Mouse (Mus musculus): Measurements from ENCODE around the gene C1rl. TPM values are rescaled to one million over a fixed set of nuclear protein-coding genes. Genes with fewer than 3 reads are reported as not detected.

C1rl gene
- polyA plus RNA-seq (2015; fragmentation: Nextera tagmentation; extraction: Ambion mirVana) = 2.8 and 3.0 TPM in 2 replicates

DNA sequence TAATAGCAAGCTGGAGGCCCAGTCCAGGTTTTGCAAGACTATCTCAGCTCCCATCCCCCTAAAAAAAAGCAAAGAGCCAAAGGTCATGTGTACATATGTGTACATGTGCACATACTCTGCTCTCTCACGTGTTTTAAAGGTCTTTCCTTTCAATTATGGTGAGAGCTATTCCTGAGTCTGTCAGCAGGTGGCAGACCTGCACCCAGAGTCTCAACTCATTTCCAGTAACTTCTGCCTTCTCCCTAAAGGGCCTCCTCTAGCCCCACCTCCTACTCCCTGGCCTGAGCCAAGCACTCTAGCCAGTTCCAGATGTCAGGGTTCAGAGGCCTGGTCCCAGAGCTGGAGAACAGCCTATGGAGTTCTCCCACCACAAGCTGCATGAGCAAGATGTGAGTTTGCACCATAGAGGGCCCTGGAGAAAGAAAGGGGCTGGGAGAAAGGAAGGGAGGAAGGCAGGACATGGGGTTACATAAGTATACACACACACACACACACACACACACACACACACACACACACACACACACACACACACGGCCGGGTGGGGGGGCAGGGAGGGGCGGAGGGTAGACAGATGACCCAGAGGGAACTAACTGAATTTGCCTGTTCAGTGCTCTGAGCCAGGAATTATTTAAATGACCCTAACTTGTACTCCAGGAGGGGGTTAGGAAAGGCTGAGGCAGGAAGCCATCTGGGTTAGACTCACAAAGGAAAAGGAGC is at the start of gene C1rl:
Gene C1rl, plus strand, starts transcription at position 272 of the 720 bp plus-strand sequence.
- Histone ChIP-seq H3K9me3 (replicated peaks; ENCODE audit: low read length) (no peaks in the 10 kb centered on the region), H3K36me3 (ENCODE audit: insufficient read depth, low read length) (no peaks in the 10 kb centered on the region), H3K27ac (peak within 1 kb of the TSS; percentile 47), H3K4me3 (replicated peaks; ENCODE audit: low read depth, low read length) (no peak within 1 kb of the TSS), H3K4me2 (ENCODE audit: low read length) (no peak within 1 kb of the TSS), H3K27me3 (ENCODE audit: insufficient read depth, low read length) (no peaks in the 10 kb centered on the region), H3K9ac (ENCODE audit: low read depth, low read length) (no peak within 1 kb of the TSS), H3K4me1 (replicated peaks; ENCODE audit: insufficient read depth, low read length) (0 out of 2 replicates have a peak, but pooled peaks cover 9% of the 10 kb centered on the region)
- peak; percentile 96 for ATAC-seq (replicated peaks; ENCODE audit: low FRiP score, low read depth)
- DNase-seq (ENCODE audit: low spot score) = peak; percentile 95
- TF ChIP-seq CTCF (IDR thresholded peaks at IDR 0.05; ENCODE audit: low read depth) = peak; percentile 81
- 39% methylated on average over 4 of the region's 4 CpGs for WGBS

DNA sequence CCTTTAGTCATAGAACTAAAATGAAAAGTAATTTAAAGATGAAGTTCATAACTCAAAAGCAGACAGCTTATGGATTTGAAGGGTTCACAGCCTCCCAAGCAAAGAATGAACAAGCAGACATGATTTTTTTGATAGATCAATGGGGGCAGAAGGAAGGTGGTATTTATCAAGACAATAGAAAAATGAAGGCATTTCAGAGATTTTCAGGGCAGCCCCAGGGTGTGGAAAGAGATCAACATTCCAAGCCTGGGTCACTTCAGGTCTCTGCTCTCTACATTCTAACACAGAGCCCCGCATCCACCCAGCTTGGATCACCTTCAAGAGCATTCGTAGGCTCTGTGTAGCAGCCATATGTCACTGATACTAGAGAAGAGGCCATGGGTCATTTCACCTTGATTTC is 49.6 kb upstream of the C1rl start:
- WGBS = 78% methylated on average over 2 of the region's 2 CpGs
- Histone ChIP-seq H3K9ac (ENCODE audit: low read depth, low read length) (no peak overlapping the region), H3K36me3 (ENCODE audit: insufficient read depth, low read length) (no peaks in the 10 kb centered on the region), H3K4me2 (ENCODE audit: low read length) (no peak overlapping the region), H3K27me3 (ENCODE audit: insufficient read depth, low read length) (no peaks in the 10 kb centered on the region), H3K4me1 (replicated peaks; ENCODE audit: insufficient read depth, low read length) (no peaks in the 10 kb centered on the region), H3K4me3 (replicated peaks; ENCODE audit: low read depth, low read length) (no peak overlapping the region), H3K27ac (no peak overlapping the region), H3K9me3 (replicated peaks; ENCODE audit: low read length) (no peaks in the 10 kb centered on the region)
- DNase-seq (ENCODE audit: low spot score) = no peak
- ATAC-seq (replicated peaks; ENCODE audit: low FRiP score, low read depth) = no peak
- no peak for TF ChIP-seq CTCF (IDR thresholded peaks at IDR 0.05; ENCODE audit: low read depth)

DNA sequence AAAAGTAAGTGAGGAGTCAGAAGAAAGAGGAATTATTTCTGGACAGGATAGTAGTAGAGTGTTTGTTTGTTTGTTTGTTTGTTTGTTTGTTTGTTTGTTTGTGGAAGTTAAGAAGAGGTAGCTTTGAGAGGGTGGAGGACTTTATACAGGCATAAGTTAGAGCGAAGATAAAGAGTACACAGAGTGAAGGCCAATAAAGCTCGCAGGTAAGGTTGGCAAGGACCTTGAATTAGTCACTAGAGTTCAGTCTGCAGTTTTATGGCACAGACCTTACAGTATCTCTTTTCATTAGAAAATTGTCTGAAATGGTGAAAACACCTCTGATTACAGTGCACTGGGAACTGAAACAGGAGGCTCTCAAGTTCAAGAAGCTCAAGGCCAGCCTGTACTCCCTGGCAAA is 46.9 kb upstream of the C1rl start:
- ATAC-seq (replicated peaks; ENCODE audit: low FRiP score, low read depth) (no peak), DNase-seq (ENCODE audit: low spot score) (no peak)
- Histone ChIP-seq H3K4me2 (ENCODE audit: low read length) (no peak overlapping the region), H3K27me3 (ENCODE audit: insufficient read depth, low read length) (no peaks in the 10 kb centered on the region), H3K9ac (ENCODE audit: low read depth, low read length) (no peak overlapping the region), H3K4me3 (replicated peaks; ENCODE audit: low read depth, low read length) (no peak overlapping the region), H3K4me1 (replicated peaks; ENCODE audit: insufficient read depth, low read length) (no peaks in the 10 kb centered on the region), H3K36me3 (ENCODE audit: insufficient read depth, low read length) (no peaks in the 10 kb centered on the region), H3K27ac (no peak overlapping the region), H3K9me3 (replicated peaks; ENCODE audit: low read length) (no peaks in the 10 kb centered on the region)
- no peak for TF ChIP-seq CTCF (IDR thresholded peaks at IDR 0.05; ENCODE audit: low read depth)
- WGBS = 91% methylated on average over 2 of the region's 2 CpGs

DNA sequence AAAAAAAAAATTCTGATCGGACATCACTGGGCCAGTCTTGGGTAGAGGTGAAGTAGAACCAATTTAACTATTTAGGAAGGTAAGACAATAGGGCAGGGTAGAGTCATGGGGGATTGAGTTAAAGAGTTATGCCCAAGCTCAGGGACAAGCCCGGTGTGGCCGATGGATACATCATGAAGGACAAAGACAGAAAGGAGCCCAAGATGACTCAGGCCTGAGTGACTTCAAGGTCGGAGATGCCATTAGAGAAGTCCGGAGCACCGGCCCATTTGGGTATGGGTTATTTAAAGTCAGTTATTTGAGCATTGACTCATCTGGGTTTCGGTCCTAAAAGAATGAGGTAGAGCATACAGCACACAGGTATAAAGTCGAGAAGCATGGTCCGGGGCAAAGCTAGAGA is 46.5 kb upstream of the C1rl start:
- no peaks in the 10 kb centered on the region for H3K27me3 ChIP-seq (ENCODE audit: insufficient read depth, low read length)
- TF ChIP-seq CTCF (IDR thresholded peaks at IDR 0.05; ENCODE audit: low read depth) = no peak

DNA sequence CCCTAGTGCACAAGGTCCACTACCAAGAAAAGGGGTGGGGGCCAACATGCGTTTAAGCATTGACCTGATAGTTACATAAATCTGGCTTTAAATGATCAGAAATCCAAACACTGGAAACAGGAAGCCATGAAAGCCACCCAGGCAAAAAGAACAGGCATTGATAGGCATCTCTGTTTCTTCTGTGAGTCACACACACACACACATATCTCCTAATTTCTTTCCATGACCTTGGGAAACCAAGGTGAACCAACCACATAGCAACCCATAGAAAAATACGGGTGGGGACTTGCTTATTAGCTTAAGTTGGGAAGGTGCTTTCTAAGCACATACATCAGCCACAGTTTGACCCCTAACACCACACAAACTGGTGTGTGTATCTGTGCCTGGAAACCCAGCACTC is 45.6 kb upstream of the C1rl start:
- WGBS = 85% methylated on average over 2 of the region's 2 CpGs
- Histone ChIP-seq H3K36me3 (ENCODE audit: insufficient read depth, low read length) (no peaks in the 10 kb centered on the region), H3K4me2 (ENCODE audit: low read length) (no peak overlapping the region), H3K27me3 (ENCODE audit: insufficient read depth, low read length) (no peaks in the 10 kb centered on the region), H3K4me3 (replicated peaks; ENCODE audit: low read depth, low read length) (no peak overlapping the region), H3K9ac (ENCODE audit: low read depth, low read length) (no peak overlapping the region), H3K27ac (no peak overlapping the region), H3K9me3 (replicated peaks; ENCODE audit: low read length) (no peaks in the 10 kb centered on the region), H3K4me1 (replicated peaks; ENCODE audit: insufficient read depth, low read length) (no peaks in the 10 kb centered on the region)
- ATAC-seq (replicated peaks; ENCODE audit: low FRiP score, low read depth) = 0 out of 2 replicates have a peak, but pooled peaks have one; percentile 31
- no peak for TF ChIP-seq CTCF (IDR thresholded peaks at IDR 0.05; ENCODE audit: low read depth)
- DNase-seq (ENCODE audit: low spot score) = no peak

More for the DNA sequence above, 46.5 kb upstream of the C1rl start:
- Histone ChIP-seq H3K4me1 (replicated peaks; ENCODE audit: insufficient read depth, low read length) (no peaks in the 10 kb centered on the region), H3K36me3 (ENCODE audit: insufficient read depth, low read length) (no peaks in the 10 kb centered on the region), H3K9ac (ENCODE audit: low read depth, low read length) (no peak overlapping the region), H3K4me3 (replicated peaks; ENCODE audit: low read depth, low read length) (no peak overlapping the region), H3K4me2 (ENCODE audit: low read length) (no peak overlapping the region), H3K9me3 (replicated peaks; ENCODE audit: low read length) (no peaks in the 10 kb centered on the region), H3K27ac (no peak overlapping the region)
- 92% methylated on average over 9 of the region's 9 CpGs for WGBS
- no peak for DNase-seq (ENCODE audit: low spot score)
- ATAC-seq (replicated peaks; ENCODE audit: low FRiP score, low read depth) = no peak

DNA sequence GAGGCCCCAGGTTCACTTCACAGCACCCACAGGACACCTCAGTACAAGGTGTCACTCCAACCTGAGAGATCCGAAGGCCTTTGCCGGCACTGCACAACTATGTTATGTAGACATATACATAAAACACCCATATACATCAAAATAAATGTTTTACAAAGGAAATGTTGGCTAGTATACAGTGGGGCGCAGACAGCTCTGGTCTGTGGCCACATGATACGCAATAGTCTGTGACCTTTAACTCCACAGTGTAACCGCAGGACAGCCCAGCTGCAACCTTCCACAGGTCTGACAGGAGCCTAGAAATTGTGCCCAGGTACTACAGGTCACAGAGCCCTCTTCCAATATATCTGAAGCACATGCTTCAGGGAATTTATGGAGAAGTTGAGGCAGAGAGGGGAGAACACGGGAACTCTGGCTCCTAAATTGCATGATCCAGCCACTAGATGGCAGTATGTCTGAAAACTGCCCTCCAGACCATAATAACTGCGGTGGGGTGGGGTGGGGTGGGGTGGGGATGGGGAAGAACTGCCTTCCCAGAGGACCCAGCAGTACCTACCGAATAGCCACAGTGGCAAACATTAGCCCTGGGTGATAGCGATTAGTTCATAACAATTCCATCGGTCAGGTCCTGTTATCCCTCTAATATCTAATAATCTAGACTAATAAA is 44.6 kb upstream of the C1rl start:
- Histone ChIP-seq H3K9me3 (replicated peaks; ENCODE audit: low read length) (no peaks in the 10 kb centered on the region), H3K9ac (ENCODE audit: low read depth, low read length) (no peak overlapping the region), H3K36me3 (ENCODE audit: insufficient read depth, low read length) (no peaks in the 10 kb centered on the region), H3K4me1 (replicated peaks; ENCODE audit: insufficient read depth, low read length) (no peaks in the 10 kb centered on the region), H3K4me2 (ENCODE audit: low read length) (no peak overlapping the region), H3K27ac (no peak overlapping the region), H3K27me3 (ENCODE audit: insufficient read depth, low read length) (no peaks in the 10 kb centered on the region), H3K4me3 (replicated peaks; ENCODE audit: low read depth, low read length) (no peak overlapping the region)
- peak; percentile 40; the same call in 1 of the 2 replicates for TF ChIP-seq CTCF (IDR thresholded peaks at IDR 0.05; ENCODE audit: low read depth)
- DNase-seq (ENCODE audit: low spot score) (no peak), ATAC-seq (replicated peaks; ENCODE audit: low FRiP score, low read depth) (0 out of 2 replicates have a peak, but pooled peaks have one; percentile 25)
- 78% methylated on average over 10 of the region's 10 CpGs for WGBS

All from kidney, postnatal 0 days (tissue).